Mouse (Mus musculus) gastrocnemius, postnatal 25 days (tissue): ENCODE results near the gene Olfr1368. TPM values are rescaled to one million over a fixed set of nuclear protein-coding genes. Genes with fewer than 3 reads are reported as not detected.
A peak's percentile ranks its signal among the peaks of the same experiment; 100 is the strongest.

Experiments
- DNase-seq: peaks from one replicate; pipeline ENCODE4 v3.0.0; 2022
- long read RNA-seq, 2 experiments: library from polyadenylated mRNA; stranded (forward); transcript quantifications; one replicate each; pipeline ENCODE4 v2.0.0; 2021
- total RNA-seq, 2 experiments: library from RNA; stranded (reverse); gene quantifications; 1 replicate in 1 of 2; 2 replicates in 1 of 2; pipeline ENCODE4 v1.2.3; 2021

Olfr1368 gene
- total RNA-seq: not detected
- long read RNA-seq, experiment 1: 0 reads
- long read RNA-seq, experiment 2: 0 reads

- no peak for DNase-seq
These were observed at the start of gene Olfr1368 for GRCm38 (mm10) chr13:21145767-21146166. Gene Olfr1368, minus strand, starts transcription at chr13:21145867.

DNA sequence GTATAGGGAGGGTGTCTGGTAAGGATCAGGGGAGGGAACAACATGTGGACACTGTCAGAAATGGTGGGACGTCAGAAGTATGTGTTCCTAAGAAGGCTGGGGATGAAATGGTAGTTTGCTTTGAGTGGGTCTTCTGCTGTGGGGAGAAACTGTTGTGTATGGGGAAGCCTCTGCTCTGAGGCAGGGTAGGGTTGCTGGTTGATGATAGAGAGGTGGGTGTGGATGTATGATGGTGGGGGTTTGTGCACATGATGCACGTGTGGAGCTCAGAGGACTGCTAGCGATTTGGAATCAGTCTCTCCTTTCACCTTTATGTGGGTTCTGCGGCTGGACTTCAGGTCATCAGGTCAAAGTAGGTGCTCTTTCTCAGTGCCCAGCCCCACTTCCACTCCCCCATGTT is 39.9 kb upstream of the Olfr1368 start:
- no peak for DNase-seq

DNA sequence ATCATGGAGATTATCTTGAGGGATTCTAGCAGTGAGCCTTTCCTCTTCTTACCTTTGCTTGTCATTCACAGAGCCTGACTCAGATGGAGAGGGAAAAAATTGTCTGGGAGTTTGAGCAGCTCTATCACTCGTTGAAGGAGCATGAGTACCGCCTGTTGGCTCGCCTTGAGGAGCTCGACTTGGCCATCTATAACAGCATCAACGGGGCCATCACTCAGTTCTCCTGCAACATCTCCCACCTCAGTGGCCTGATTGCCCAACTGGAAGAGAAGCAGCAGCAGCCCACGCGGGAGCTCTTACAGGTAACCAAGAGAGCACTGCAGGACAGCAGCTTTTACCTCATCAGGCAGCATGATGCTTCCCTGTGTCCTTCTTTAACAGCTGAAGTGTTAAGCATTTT is 38.0 kb upstream of the Olfr1368 start:
- DNase-seq: no peak

DNA sequence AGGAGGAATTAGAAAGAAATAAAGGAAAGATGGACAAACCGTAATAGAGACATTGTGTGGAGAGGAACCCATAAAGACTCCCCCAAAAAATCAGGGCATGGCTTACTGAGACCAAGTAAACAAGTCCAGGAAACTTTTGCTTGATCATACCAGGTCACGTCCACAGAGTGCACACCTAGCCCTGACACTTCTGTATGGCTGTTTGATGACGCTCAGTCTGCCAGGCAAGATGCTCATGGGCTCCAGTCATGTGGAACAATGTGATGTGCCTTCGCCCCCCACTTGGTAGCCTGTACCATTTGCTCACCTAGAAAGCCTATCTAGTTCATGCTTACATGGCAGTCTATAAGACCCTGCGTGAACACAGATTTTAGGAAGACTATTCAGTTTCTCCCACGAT is 37.4 kb upstream of the Olfr1368 start:
- DNase-seq: no peak

- no peak for DNase-seq
These were observed 36.3 kb upstream of the Olfr1368 start for GRCm38 (mm10) chr13:21181996-21182395.

GRCm38 (mm10) chr13:21180551-21181530 is 35.2 kb upstream of the Olfr1368 start:
- peak; percentile 42 for DNase-seq

DNA sequence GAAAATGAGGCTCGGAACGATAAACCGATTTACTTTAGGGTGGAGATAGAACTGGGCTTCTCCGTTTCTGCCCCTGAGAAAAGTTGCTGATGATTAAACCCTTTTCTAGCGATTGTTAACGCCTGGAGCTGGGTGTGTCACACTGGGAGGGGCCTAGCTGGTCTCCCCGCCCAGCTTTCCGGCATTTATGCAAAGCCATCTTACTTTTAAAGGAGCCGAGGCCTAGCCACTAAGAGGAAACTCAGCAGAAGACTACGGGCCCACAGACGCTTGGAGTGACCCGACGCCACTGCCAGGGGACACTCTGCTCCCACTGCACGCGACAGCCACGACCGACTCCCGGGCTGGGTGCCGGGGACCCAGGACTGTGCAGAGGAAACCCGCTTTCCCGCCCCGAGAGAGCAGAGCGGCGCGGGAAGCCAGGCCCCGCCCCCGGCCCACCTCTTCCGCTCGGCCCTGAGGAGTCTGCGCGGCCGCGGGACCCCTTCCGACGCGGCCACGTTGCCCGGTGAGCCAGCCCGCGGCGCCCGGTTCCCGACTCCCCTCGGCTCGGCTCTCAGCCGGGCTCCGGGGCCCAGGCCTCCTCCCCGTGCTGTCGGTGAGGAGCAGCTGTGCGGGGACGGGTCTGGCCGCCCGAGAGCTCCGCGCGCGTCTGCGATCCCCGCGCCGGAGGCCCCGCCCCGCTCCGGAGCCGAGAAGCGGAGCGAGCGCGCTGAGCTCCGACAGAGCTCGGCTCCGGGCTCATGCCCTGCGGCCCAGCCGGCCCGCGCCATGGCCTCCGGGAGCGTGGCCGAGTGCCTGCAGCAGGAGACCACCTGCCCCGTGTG is 34.3 kb upstream of the Olfr1368 start:
- DNase-seq: peak; percentile 88

DNA sequence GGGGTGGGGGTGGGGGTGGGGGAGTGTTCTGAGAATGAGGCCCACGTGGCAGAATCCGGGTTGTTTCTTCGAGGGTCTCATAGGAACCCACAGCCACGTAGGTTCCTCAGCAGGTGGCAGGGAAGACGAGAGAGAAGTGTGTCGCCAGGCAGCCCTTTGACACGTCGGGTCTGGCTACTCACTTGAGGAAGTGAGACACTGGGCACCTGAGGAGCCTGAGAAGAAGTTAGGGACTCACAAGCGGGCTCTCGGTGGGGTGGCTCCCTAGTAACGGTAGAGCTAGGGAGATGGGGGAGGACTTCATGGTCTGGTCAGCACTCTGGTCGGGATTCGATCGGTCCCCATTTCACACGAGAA is 33.7 kb upstream of the Olfr1368 start, which contains the start of gene Trim27:
Gene Trim27, plus strand, starts transcription at position 79 of the 357 bp plus-strand sequence.
- DNase-seq: no peak

DNA sequence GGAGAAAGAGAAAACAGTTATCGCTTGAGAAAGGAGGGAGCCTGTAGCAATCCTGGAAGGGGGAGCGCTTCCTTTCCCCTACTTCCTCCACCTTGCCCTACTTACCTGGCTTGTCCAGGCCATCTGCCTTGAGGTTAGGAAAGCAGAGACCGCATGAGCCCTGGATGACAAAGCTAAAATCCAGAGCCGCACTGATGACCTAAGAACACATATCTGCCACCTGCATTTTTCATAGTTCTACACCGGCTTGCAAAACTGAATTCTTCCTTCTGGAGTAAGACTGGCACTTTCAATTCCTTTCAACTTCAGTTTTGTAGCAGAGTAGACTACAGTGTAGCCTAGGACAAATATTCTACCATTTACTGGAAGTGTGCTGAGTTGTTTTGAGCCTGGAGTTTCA is 32.7 kb upstream of the Olfr1368 start:
- no peak for DNase-seq

DNA sequence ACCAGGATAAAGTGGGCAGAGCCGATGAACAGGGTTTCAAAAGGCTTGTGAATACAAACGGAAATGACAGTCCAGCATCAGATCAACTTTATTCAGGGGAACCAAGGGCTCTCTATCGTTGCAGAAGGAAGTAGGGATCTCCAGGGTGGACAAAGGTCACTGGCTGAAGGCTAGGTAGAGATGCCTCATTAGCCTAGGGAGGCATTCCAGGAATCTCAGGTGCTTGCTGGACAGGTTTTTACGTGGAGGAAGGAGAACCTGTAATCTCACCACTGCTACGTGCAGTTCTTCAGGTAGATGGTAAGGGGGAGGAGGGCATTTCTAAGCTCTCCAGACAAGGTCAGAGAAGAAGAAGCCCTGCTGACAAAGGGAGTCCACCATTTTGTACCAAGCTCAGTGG is 32.0 kb upstream of the Olfr1368 start:
- DNase-seq: no peak

GRCm38 (mm10) chr13:21176733-21177132 is 31.1 kb upstream of the Olfr1368 start:
- DNase-seq: no peak

DNA sequence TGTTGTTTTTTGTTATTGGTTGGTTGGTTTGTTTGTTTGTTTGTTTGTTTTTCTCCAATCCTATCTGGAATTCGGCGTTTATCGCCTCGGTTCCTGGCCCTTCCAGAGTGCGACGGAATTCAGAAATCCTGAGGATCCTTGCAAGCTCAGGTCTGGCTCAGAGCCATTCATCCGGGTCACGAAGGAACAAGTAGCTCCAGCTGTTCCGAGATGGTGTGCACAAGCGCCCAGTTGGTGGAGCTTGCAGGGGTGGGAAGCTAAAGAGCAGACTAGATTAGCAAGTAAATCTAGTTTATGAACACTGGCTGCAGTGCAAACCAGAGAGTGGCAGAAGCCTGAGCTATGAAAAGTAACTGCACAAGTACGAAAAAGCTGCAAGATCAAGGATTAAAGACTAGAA is 27.4 kb upstream of the Olfr1368 start:
- peak; percentile 80 for DNase-seq

- DNase-seq: peak; percentile 27
These were observed 26.8 kb upstream of the Olfr1368 start for GRCm38 (mm10) chr13:21172241-21173027.

- DNase-seq: no peak
These were observed 26.0 kb upstream of the Olfr1368 start for GRCm38 (mm10) chr13:21171600-21172150.

GRCm38 (mm10) chr13:21171156-21171530 is 25.5 kb upstream of the Olfr1368 start:
- DNase-seq: no peak

DNA sequence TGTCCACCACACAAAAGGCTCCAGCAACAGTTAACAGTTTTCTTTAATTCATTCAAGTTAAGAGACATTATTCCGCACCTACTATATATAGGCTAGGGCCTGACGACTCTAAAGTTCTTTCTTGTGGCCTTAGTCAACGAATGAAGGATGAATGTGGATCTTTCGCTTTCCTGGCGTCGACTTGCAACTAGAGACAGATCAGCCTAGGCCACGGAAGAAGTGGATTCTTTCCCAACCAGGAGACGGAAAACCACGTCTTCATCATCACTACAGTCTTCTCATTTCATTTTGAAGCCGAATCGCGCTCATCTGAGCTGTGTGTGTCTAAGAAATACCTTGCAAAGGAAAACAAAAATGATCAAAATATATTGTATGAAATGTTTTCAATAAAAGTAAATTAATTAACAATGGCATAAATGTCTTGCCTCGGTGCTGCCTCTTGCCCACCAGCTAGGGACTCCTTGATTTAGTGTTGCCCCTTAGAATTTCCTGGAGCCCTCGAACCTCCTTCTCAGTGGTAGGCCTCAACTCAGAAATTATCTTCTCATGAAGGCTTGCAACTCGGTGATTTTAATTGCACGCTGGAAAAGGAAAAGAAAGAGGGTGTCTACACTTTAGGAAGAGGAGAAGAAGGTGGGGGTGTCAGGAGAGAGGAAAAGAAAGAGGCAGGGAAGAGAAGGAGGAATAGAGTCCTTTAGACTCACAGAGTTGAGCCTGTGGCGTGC is 24.9 kb upstream of the Olfr1368 start:
- no peak for DNase-seq

GRCm38 (mm10) chr13:21169657-21170430 is 24.2 kb upstream of the Olfr1368 start:
- peak; percentile 69 for DNase-seq

- no peak for DNase-seq
These were observed 23.5 kb upstream of the Olfr1368 start for GRCm38 (mm10) chr13:21169121-21169656.

- no peak for DNase-seq
These were observed 22.8 kb upstream of the Olfr1368 start for GRCm38 (mm10) chr13:21168371-21169011.
